Mouse (Mus musculus) stomach, postnatal 0 days (tissue): ENCODE results near the gene Milr1. TPM values are rescaled to one million over a fixed set of nuclear protein-coding genes. Genes with fewer than 3 reads are reported as not detected.
A peak's percentile ranks its signal among the peaks of the same experiment; 100 is the strongest.

Source experiments
- ATAC-seq: fragments of 200-750 bp; cut with Nextera tagmentation; 2 replicates; pipeline ENCODE4 v1.8.0; 2017; ENCODE audit not compliant: low FRiP score, low TSS enrichment
- DNase-seq: peaks from one replicate; pipeline ENCODE4 v3.0.0-alpha.2; 2016; ENCODE audit warnings: low spot score
- H3K27ac ChIP-seq: fragments of 300-500 bp; sonication (generic); replicated peaks from 2 replicates; pipeline ENCODE4 v1.5.1; 2014; ENCODE audit warnings: mild to moderate bottlenecking, control low read depth
- H3K27me3 ChIP-seq: fragments of 300-500 bp; sonication (generic); 2 replicates; pipeline ENCODE4 v1.6.1; 2014; ENCODE audit warnings: low read length; ENCODE audit not compliant: control insufficient read depth, insufficient read depth
- H3K36me3 ChIP-seq: fragments of 300-500 bp; sonication (generic); 2 replicates; pipeline ENCODE4 v1.6.1; 2014; ENCODE audit warnings: low read length, mixed read lengths; ENCODE audit not compliant: control insufficient read depth, insufficient read depth
- H3K4me1 ChIP-seq: fragments of 300-500 bp; sonication (generic); replicated peaks from 2 replicates; pipeline ENCODE4 v1.6.1; 2014; ENCODE audit warnings: antibody characterized with exemption; ENCODE audit not compliant: control insufficient read depth, insufficient read depth
- H3K4me2 ChIP-seq: fragments of 300-500 bp; sonication (generic); replicated peaks from 2 replicates; pipeline ENCODE4 v1.6.1; 2014; ENCODE audit warnings: low read depth, mild to moderate bottlenecking, control low read depth, moderate library complexity
- H3K4me3 ChIP-seq: fragments of 300-500 bp; sonication (generic); 2 replicates; pipeline ENCODE4 v1.5.1; 2014; ENCODE audit warnings: low read depth, low read length, control low read depth
- H3K9ac ChIP-seq: fragments of 300-500 bp; sonication (generic); 2 replicates; pipeline ENCODE4 v1.6.1; 2014; ENCODE audit warnings: mild to moderate bottlenecking, low read length, control low read depth, mixed read lengths
- H3K9me3 ChIP-seq: fragments of 300-500 bp; sonication (generic); 2 replicates; pipeline ENCODE4 v1.6.1; 2016; ENCODE audit warnings: low read length; ENCODE audit not compliant: control insufficient read depth
- CTCF ChIP-seq: IDR thresholded peaks from 2 replicates; pipeline ENCODE4 v1.5.1; 2016; ENCODE audit warnings: antibody characterized with exemption, low read depth, mild to moderate bottlenecking, moderate library complexity
- EP300 ChIP-seq: optimal IDR thresholded peaks from 2 replicates; pipeline ENCODE3; 2016; ENCODE audit warnings: antibody characterized with exemption
- WGBS: fragments of 180-500 bp; shearing (Covaris S2); extraction: QIAGEN DNeasy Blood & Tissue Kit; methylation state at CpG from one replicate; pipeline ENCODE4 v1.1.7; 2014; 5-methylcytosine and 5-hydroxymethylcytosine counted together
- polyA plus RNA-seq: library from polyadenylated mRNA; unstranded; fragments of >200 nt; fragmentation: Nextera tagmentation; extraction: Ambion mirVana; gene quantifications from 2 replicates; pipeline ENCODE4 v1.2.1, GENCODE M21; 2015

Gene Milr1
- polyA plus RNA-seq, 1 experiment from 2014 or later, result 2.2 TPM

DNA sequence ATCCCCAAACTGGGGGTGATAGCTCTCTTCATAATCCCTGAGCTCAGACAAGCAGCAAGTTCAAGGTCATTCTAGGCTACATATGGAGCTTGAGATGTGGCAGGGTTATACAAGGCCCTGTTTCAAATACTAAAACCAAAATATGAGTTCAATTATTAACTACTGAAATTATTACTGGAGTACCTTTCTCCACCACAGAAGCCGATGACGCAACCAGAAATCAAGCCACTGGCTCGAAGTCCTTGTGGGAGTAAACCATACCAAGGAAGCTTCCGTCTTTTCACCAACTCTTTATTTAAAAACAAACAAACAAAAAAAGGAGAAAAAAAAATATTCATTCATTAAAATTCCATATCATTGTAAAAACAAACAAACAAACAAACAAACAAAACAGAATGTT, 25.9 kb downstream of the Milr1 start:
- no peak overlapping the region for H3K4me2 ChIP-seq
- H3K9ac ChIP-seq, result no peak overlapping the region
- peaks cover 27% of the 10 kb centered on the region for H3K36me3 ChIP-seq
- DNase-seq, result no peak
- ATAC-seq, result no peak
- no peaks in the 10 kb centered on the region for H3K4me1 ChIP-seq
- no peaks in the 10 kb centered on the region for H3K9me3 ChIP-seq
- no peak overlapping the region for H3K4me3 ChIP-seq
- no peak overlapping the region for H3K27ac ChIP-seq
- no peak for TF ChIP-seq CTCF
- TF ChIP-seq EP300, result no peak
- H3K27me3 ChIP-seq, result no peaks in the 10 kb centered on the region
- WGBS, result 85% methylated on average over 4 of the region's 4 CpGs

DNA sequence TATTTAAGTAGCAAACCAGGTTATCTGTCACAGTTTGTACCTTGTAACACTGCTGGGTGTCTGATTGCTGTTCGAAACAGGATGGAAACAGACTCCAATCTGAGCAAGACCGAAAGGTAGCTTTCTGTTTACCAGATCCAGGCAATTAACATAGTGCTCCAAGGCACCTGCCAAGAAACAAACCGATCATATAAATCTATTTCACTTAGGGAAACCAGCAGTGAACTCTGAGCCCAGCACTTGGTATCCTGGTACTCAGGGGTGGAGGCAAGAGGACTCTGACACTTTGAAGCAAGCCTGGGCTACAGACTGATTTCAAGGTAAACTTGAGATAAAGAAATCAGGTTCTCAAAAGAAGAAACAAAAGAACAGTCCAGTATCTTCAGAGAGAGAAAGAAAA, 26.4 kb downstream of the Milr1 start:
- Histone ChIP-seq H3K27ac (0 out of 2 replicates have a peak overlapping the region, but pooled peaks have one; percentile 8), H3K27me3 (no peaks in the 10 kb centered on the region), H3K36me3 (peaks cover 26% of the 10 kb centered on the region), H3K4me3 (no peak overlapping the region), H3K4me1 (no peaks in the 10 kb centered on the region), H3K9ac (no peak overlapping the region), H3K9me3 (no peaks in the 10 kb centered on the region), H3K4me2 (0 out of 2 replicates have a peak overlapping the region, but pooled peaks have one; percentile 84)
- TF ChIP-seq EP300 (no peak), CTCF (no peak)
- WGBS, result 74% methylated on average over 3 of the region's 3 CpGs
- ATAC-seq (no peak), DNase-seq (no peak)

DNA sequence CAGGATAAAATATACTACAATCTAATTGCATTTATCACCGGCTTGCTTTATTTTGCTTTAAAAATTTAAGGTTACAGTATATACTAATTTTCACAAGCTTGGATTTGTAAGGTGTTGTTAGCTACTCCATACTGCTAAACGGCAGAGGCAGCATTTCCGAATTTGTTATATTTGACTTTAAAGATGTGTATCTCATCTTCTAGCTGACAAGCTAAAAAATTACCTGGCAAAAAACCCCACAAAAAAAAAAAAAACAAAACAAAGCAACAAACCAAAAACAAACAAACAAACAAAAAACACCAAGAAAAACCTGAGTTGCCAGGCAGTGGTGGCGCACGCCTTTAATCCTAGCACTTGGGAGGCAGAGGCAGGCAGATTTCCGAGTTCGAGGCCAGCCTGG, 27.1 kb downstream of the Milr1 start:
- 78% methylated on average over 7 of the region's 7 CpGs for WGBS
- H3K27ac ChIP-seq, result no peak overlapping the region

DNA sequence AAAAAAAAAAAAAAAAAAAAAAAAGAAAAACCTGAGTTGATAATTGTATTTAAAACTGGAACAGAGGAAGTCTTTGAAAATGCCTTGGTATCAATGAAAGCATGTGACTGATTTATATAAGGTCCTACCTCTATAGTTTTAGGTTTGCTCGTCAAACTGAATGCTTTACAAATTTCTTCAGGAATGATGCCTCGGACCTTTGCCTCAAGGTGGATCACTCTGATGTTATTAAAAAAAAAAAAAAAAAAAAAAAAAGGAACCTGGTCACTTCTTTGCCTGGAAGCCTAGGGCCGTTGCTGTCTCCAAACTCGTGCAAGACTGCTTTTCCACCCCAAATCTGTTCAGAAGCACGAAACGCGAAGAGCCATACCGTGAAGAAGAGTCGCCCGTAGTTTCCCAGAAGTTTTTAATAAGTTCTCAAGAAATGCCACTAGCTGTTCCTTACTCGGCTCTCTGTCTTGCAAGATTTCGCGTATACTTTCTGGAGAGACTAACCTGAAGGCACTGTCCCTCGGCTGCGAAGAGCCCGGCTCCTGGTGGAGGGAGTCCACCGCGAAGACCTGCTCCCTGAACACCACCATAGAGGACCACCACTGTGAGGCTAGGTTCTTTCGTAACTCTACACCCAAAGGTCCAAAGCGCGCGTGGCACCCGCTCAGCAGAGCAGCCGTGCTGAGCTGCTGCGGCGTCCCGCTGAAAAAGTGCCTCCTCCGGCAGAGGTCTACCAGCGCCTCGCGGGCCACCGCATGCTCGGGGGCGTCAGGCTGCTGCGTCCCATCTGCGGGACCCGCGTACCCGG, 27.8 kb downstream of the Milr1 start:
- Histone ChIP-seq H3K27ac (peak overlapping the region; percentile 98), H3K9ac (peak overlapping the region; percentile 92), H3K9me3 (no peaks in the 10 kb centered on the region), H3K4me3 (peak overlapping the region; percentile 80), H3K36me3 (peaks cover 31% of the 10 kb centered on the region), H3K4me2 (peak overlapping the region; percentile 84), H3K4me1 (no peaks in the 10 kb centered on the region), H3K27me3 (no peaks in the 10 kb centered on the region)
- TF ChIP-seq EP300, result no peak
- TF ChIP-seq CTCF, result no peak
- peak; percentile 70 for ATAC-seq
- no peak for DNase-seq
- 1% methylated on average over 39 of the region's 39 CpGs for WGBS

More for the DNA sequence above, 27.1 kb downstream of the Milr1 start:
- ATAC-seq (no peak), DNase-seq (no peak)
- TF ChIP-seq EP300, result no peak
- no peak for TF ChIP-seq CTCF
- Histone ChIP-seq H3K9ac (no peak overlapping the region), H3K36me3 (peaks cover 31% of the 10 kb centered on the region), H3K9me3 (no peaks in the 10 kb centered on the region), H3K4me2 (peak overlapping the region; percentile 84), H3K4me1 (no peaks in the 10 kb centered on the region), H3K27me3 (no peaks in the 10 kb centered on the region), H3K4me3 (no peak overlapping the region)

DNA sequence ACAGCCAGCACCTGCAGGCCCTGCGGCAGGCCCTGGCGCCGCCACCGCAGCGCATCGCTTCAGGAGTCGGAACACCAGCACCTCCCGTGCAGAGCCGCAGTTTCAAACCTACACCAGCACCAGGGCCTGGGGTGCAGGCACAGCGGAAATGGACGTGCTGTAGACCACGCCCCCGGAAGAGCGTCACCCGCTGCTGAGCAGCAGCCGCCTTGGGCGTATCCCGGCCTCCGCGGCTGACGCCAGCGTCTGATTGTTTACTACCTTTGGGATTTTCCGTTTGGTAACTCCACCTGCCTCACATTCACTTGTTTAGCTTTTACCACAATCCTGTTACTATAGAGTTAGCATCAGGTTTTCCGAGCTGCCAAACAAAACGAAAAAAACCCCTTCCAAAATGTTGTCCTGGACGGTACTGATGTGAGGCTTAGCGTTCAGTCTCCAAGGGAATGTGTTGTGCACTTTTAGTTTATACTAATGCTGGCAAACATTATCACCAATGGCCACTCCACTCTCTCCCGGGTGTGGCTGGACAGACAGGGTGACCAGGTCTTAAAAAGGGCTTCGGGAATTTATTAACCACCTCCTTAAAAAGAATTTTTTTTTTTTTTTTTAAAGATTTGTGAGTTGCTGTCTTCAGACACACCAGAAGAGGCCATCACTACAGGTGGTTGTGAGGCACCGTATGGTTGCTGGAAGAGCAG, 28.5 kb downstream of the Milr1 start, which contains the start of gene Polg2:
Gene Polg2 (minus strand): TSS at position 150 of the 701 bp plus-strand sequence.
- DNase-seq (peak; percentile 95), ATAC-seq (peak; percentile 97)
- Histone ChIP-seq H3K27me3 (no peaks in the 10 kb centered on the region), H3K4me3 (peak within 1 kb of the TSS; percentile 80), H3K36me3 (peaks cover 30% of the 10 kb centered on the region), H3K4me2 (peak within 1 kb of the TSS; percentile 84), H3K4me1 (no peaks in the 10 kb centered on the region), H3K27ac (peak within 1 kb of the TSS; percentile 98), H3K9me3 (no peaks in the 10 kb centered on the region), H3K9ac (peak within 1 kb of the TSS; percentile 92)
- TF ChIP-seq EP300 (peak; percentile 76), CTCF (no peak)
- under 1% methylated on average over 30 of the region's 30 CpGs for WGBS

DNA sequence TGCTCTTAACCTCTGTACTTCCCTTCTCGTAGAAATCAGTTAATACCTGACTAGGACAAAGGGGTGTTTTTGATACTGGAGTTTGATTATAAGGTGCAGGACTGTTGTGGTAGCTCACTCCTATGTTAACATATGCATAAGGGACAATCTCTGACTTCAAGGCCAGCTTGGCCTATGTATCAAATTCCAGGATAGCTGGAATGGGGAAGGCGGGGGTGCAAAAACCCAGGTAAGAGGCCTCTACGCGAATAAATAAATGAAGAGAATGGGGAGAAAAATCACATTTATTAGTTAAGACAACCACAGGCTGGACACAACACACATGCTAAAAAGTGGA, 29.0 kb downstream of the Milr1 start:
- no peak overlapping the region for H3K9ac ChIP-seq
- H3K4me3 ChIP-seq, result no peak overlapping the region
- peak overlapping the region; percentile 84; the same call in 1 of the 2 replicates for H3K4me2 ChIP-seq
- ATAC-seq (peak; percentile 33; the same call in 1 of the 2 replicates), DNase-seq (no peak)
- peak overlapping the region; percentile 98 for H3K27ac ChIP-seq
- WGBS, result 48% methylated on average over 4 of the region's 4 CpGs
- H3K36me3 ChIP-seq, result peaks cover 30% of the 10 kb centered on the region
- H3K4me1 ChIP-seq, result no peaks in the 10 kb centered on the region
- no peaks in the 10 kb centered on the region for H3K9me3 ChIP-seq
- no peaks in the 10 kb centered on the region for H3K27me3 ChIP-seq
- TF ChIP-seq CTCF (no peak), EP300 (no peak)
